Mouse (Mus musculus) thymus, postnatal 25 days (tissue): Measurements from ENCODE around the gene Uqcr11.

Experiments
- DNase-seq: peaks from one replicate; pipeline ENCODE4 v3.0.0; 2022

Gene Uqcr11

GRCm38 (mm10) chr10:80397524-80398173 lies 9.0 kb downstream of the Uqcr11 start:
- DNase-seq = no peak

- DNase-seq = no peak
Measured at GRCm38 (mm10) chr10:80396822-80397523, 9.7 kb downstream of the Uqcr11 start.

- DNase-seq = no peak
Measured at GRCm38 (mm10) chr10:80395025-80395627, 11.5 kb downstream of the Uqcr11 start.

GRCm38 (mm10) chr10:80392687-80393086 lies 13.9 kb downstream of the Uqcr11 start:
- DNase-seq = no peak

GRCm38 (mm10) chr10:80390697-80391096 lies 15.9 kb downstream of the Uqcr11 start:
- DNase-seq = no peak

GRCm38 (mm10) chr10:80389185-80389708 lies 17.4 kb downstream of the Uqcr11 start:
- no peak for DNase-seq

- no peak for DNase-seq
Measured at GRCm38 (mm10) chr10:80388731-80389130, 17.9 kb downstream of the Uqcr11 start.

GRCm38 (mm10) chr10:80387522-80387959 lies 19.1 kb downstream of the Uqcr11 start, which contains the start of gene Mex3d:
Gene Mex3d (minus strand): TSS chr10:80387659.
- peak; percentile 91 for DNase-seq

- DNase-seq = no peak
Measured at GRCm38 (mm10) chr10:80386735-80387471, 19.7 kb downstream of the Uqcr11 start.

GRCm38 (mm10) chr10:80385811-80386734 lies 20.6 kb downstream of the Uqcr11 start:
- no peak for DNase-seq

- DNase-seq = no peak
Measured at GRCm38 (mm10) chr10:80385310-80385709, 21.3 kb downstream of the Uqcr11 start.

- no peak for DNase-seq
Measured at GRCm38 (mm10) chr10:80384709-80385108, 21.9 kb downstream of the Uqcr11 start.

GRCm38 (mm10) chr10:80384115-80384639 lies 22.5 kb downstream of the Uqcr11 start:
- no peak for DNase-seq

- DNase-seq = no peak
Measured at GRCm38 (mm10) chr10:80383431-80383830, 23.2 kb downstream of the Uqcr11 start.

GRCm38 (mm10) chr10:80382641-80383365 lies 23.8 kb downstream of the Uqcr11 start:
- DNase-seq = no peak

- DNase-seq = peak; percentile 42
Measured at GRCm38 (mm10) chr10:80377716-80378115, 28.9 kb downstream of the Uqcr11 start.

GRCm38 (mm10) chr10:80376160-80376559 lies 30.5 kb downstream of the Uqcr11 start:
- DNase-seq = peak; percentile 94

- DNase-seq = peak; percentile 80
Measured at GRCm38 (mm10) chr10:80374063-80374462, 32.6 kb downstream of the Uqcr11 start.

- DNase-seq = no peak
Measured at GRCm38 (mm10) chr10:80372706-80373105, 33.9 kb downstream of the Uqcr11 start.

GRCm38 (mm10) chr10:80371983-80372382 lies 34.6 kb downstream of the Uqcr11 start:
- no peak for DNase-seq
